Mouse (Mus musculus) erythroblast, embryonic 14.5 days (primary cell): Measurements from ENCODE around the gene Phyhipl.

Experiments used
- GATA1 ChIP-seq: IDR thresholded peaks from 2 replicates; pipeline ENCODE4 v1.6.1; 2012; ENCODE audit warnings: low read length, inconsistent platforms, mixed read lengths
- TAL1 ChIP-seq: IDR thresholded peaks from 3 replicates; pipeline ENCODE4 v1.6.1; 2012; ENCODE audit warnings: low read length, inconsistent platforms, mixed read lengths

DNA sequence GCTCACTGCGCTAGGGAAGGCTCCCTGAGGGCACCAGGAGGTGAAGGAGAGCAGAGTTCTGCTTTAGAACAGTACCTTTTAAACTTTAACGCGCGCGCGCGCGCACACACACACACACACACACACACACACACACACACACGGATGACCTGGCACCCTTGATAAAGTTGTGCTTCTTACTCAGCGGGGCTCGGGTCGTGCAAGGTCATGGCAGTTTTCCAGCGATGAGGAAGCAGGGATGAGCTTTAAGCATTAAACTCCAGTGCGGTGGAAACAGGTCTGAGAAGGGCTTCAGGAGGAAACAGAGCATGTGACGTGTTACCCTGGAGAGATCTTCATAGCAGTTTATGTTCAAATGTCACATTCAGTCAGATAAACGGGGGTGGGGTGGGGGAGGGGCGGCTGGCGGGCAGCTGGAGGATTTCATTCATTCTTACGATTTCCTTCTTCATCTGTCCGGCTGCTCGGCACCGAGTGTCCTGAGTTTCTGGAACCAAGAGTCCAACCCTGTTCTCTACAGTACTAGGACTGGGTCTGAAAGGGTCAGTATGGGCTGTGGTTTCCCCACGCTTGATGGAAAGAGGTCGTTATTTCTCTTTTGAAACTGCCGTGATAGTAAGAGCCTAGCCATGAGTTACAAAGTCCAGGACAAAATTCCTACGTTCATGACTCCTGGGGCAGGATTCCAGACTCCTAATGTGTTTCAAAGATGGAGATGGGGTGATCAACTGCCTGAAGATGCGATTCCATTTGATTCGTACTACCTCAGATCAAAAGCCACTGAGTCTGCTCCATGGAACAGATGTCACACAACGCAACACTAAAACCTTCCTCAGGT, 41.2 kb upstream of the Phyhipl start:
- TF ChIP-seq GATA1: no peak
- no peak for TF ChIP-seq TAL1
